Mouse (Mus musculus) liver, postnatal 0 days (tissue): ENCODE data around the gene Inpp5b. TPM values are rescaled to one million over a fixed set of nuclear protein-coding genes. Genes with fewer than 3 reads are reported as not detected.

ENCODE experiments used
- ATAC-seq: fragments of 200-750 bp; cut with Nextera tagmentation; 2 replicates; pipeline ENCODE4 v1.8.0; 2017; ENCODE audit warnings: mild to moderate bottlenecking, moderate library complexity
- DNase-seq: peaks from one replicate; pipeline ENCODE4 v3.0.0-alpha.2; 2016
- H3K27ac ChIP-seq: fragments of 300-500 bp; sonication (generic); 2 replicates; pipeline ENCODE4 v1.5.1; 2014; ENCODE audit warnings: antibody characterized with exemption, moderate library complexity, mild to moderate bottlenecking, low read depth
- H3K27me3 ChIP-seq: fragments of 300-500 bp; sonication (generic); 2 replicates; pipeline ENCODE4 v1.6.1; 2014; ENCODE audit warnings: low read length, control low read depth, mixed read lengths; ENCODE audit not compliant: insufficient read depth
- H3K36me3 ChIP-seq: fragments of 300-500 bp; sonication (generic); replicated peaks from 2 replicates; pipeline ENCODE4 v1.6.1; 2014; ENCODE audit warnings: mild to moderate bottlenecking, control low read depth, low read length, moderate library complexity, mixed read lengths; ENCODE audit not compliant: insufficient read depth
- H3K4me1 ChIP-seq: fragments of 300-500 bp; sonication (generic); 2 replicates; pipeline ENCODE4 v1.6.1; 2014; ENCODE audit warnings: antibody characterized with exemption, mild to moderate bottlenecking, control low read depth; ENCODE audit not compliant: insufficient read depth
- H3K4me2 ChIP-seq: fragments of 300-500 bp; sonication (generic); 2 replicates; pipeline ENCODE4 v1.6.1; 2014; ENCODE audit warnings: low read depth, mild to moderate bottlenecking, low read length, moderate library complexity, mixed read lengths
- H3K4me3 ChIP-seq: fragments of 300-500 bp; sonication (generic); 2 replicates; pipeline ENCODE4 v1.5.1; 2014; ENCODE audit warnings: low read depth, low read length
- H3K9ac ChIP-seq: fragments of 300-500 bp; sonication (generic); replicated peaks from 2 replicates; pipeline ENCODE4 v1.6.1; 2014; ENCODE audit warnings: mild to moderate bottlenecking, moderate library complexity
- H3K9me3 ChIP-seq: fragments of 300-500 bp; sonication (generic); 2 replicates; pipeline ENCODE4 v1.6.1; 2016; ENCODE audit warnings: mild to moderate bottlenecking, control low read depth, low read length, mixed read lengths
- CTCF ChIP-seq: sonication (generic); IDR thresholded peaks from 2 replicates; pipeline ENCODE4 v1.5.1; 2016; ENCODE audit warnings: antibody characterized with exemption, low read depth
- EP300 ChIP-seq: IDR thresholded peaks from 2 replicates; pipeline ENCODE4 v1.6.1; 2016; ENCODE audit warnings: antibody characterized with exemption, low read depth, mild to moderate bottlenecking
- WGBS: fragments of 180-500 bp; shearing (Covaris S2); extraction: QIAGEN DNeasy Blood & Tissue Kit; methylation state at CpG from one replicate; pipeline ENCODE4 v1.1.7; 2014; ENCODE audit not compliant: insufficient replicate concordance; 5-methylcytosine and 5-hydroxymethylcytosine counted together
- polyA plus RNA-seq: library from polyadenylated mRNA; unstranded; fragments of >200 nt; fragmentation: Nextera tagmentation; extraction: Ambion mirVana; gene quantifications from 2 replicates; pipeline ENCODE4 v1.2.1, GENCODE M21; 2015

Gene Inpp5b
- polyA plus RNA-seq, 1 experiment from 2014 or later = 19.5 TPM

DNA sequence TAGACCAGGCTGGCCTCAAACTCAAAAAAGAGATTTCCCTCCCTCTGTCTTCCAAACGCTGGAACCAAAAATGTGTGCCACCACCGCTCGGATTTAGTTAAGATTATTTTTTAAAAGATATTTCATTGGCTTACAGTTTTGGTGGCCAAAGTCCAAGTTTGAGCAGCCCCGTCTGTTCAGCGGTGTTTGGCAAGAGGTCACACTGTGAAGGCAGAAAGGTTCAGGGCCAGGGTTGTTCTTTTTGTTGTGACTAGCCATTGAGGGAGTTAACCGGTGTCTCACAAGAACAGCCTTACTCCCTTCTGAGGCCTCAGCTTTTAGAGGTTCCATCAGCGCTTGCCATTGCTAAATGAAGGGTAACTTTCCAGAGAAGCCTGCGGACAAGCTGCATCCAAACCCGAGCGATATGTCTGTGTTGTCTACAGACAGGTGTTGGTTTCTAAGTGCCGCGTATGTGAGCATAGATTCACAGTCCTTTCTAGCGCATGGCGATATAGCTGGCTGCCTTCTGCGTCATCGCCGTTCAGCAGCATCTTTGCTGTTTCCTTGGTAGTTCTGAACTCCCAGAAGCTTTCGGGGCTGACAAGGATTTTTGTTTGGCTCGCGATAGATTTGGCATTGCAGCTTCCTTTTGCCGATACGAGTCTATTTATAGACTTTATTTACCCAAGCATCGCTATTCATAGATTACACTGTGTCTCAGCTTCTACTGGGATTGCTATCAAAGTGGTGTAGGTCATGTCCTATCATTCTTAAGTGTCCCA, 24.3 kb downstream of the Inpp5b start:
- ATAC-seq = peak; percentile 28; the same call in 1 of the 2 replicates
- 47% methylated on average over 23 of the region's 23 CpGs for WGBS
- H3K9ac ChIP-seq = no peak overlapping the region
- peak overlapping the region; percentile 57 for H3K27ac ChIP-seq
- H3K36me3 ChIP-seq = no peaks in the 10 kb centered on the region
- H3K4me3 ChIP-seq = no peak overlapping the region
- peak overlapping the region; percentile 53 for H3K4me2 ChIP-seq
- H3K4me1 ChIP-seq = peaks cover 42% of the 10 kb centered on the region
- DNase-seq = no peak
- H3K9me3 ChIP-seq = no peaks in the 10 kb centered on the region
- H3K27me3 ChIP-seq = no peaks in the 10 kb centered on the region
- no peak for TF ChIP-seq EP300
- no peak for TF ChIP-seq CTCF

DNA sequence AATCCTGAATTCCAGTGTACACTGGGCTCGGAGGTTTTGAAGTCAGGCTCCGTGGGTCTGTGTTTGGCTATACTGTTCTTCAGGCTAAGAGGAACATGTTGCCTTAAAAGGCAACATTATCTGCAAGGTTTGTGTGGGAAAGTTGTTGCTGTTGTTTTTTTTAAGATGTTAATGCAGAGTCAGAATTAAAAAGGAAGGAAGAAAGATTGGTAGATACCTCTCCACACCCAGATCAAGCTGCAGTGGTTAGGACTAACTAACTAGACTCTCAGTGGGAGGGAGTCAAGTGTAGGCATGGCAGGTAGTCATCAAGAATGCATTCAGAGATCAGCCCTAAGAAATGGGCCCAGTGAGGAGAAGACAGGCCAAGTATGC, 24.9 kb downstream of the Inpp5b start:
- 23% methylated on average over 2 of the region's 2 CpGs for WGBS
- Histone ChIP-seq H3K9me3 (no peaks in the 10 kb centered on the region), H3K36me3 (no peaks in the 10 kb centered on the region), H3K27ac (peak overlapping the region; percentile 57; the same call in 1 of the 2 replicates), H3K4me3 (no peak overlapping the region), H3K4me2 (peak overlapping the region; percentile 53), H3K4me1 (peaks cover 42% of the 10 kb centered on the region), H3K9ac (peak overlapping the region; percentile 11; the same call in 1 of the 2 replicates), H3K27me3 (no peaks in the 10 kb centered on the region)
- ATAC-seq (no peak), DNase-seq (no peak)
- TF ChIP-seq CTCF (no peak), EP300 (no peak)

DNA sequence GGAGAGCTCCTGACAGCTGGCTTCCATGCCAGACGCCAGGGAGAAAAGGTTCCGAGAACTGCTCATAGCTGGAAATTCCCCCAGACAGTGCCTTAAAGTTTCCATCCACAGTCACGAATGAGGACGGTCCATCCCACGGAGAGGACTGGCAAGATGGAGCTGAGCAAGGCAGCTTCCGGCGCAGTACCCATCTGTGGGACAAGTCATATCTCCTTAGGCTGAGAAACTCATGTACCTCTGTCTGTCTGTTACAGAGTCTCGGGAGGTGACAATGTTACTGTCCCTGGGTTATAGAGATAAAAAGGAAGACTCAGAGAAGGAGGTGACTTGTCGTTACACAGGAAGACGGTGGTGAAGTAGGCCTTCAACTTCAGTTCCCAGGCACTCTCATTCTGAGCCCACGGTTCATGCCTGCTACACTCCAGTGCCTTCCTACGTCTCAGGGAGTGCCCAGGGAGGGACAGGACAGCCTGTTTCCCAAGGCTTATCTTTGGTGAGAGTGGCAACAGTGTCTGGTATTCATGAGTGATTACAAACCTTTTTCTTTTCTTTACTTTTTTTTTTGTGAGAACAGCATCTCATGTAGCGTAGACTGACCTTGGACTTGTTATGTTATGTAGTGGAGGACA, 27.4 kb downstream of the Inpp5b start:
- Histone ChIP-seq H3K27me3 (no peaks in the 10 kb centered on the region), H3K27ac (peak overlapping the region; percentile 66), H3K4me2 (peak overlapping the region; percentile 44), H3K9ac (peak overlapping the region; percentile 46; the same call in 1 of the 2 replicates), H3K36me3 (no peaks in the 10 kb centered on the region), H3K9me3 (no peaks in the 10 kb centered on the region), H3K4me1 (peaks cover 65% of the 10 kb centered on the region), H3K4me3 (no peak overlapping the region)
- TF ChIP-seq EP300 (0 out of 2 replicates have a peak, but pooled peaks have one; percentile 49), CTCF (no peak)
- DNase-seq (peak; percentile 20), ATAC-seq (peak; percentile 53)
- WGBS = 52% methylated on average over 13 of the region's 13 CpGs

DNA sequence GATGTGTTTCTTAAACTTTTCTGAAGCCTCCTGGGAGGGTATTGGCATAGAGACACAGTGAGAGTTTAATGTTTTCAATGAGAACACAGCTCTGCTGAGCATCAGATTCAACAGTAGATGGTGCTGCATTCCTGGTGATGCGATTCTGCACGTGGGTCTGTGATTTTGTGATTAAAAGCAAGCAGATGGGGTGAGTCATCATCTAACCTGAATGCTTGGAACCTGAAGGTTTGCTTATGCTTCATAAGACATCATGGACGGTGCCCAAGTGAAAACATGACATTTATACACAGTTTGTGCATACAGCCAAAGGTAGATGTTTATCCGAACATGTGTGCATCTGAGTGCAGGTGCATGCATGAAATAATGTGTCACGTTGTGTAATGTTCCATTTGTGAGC, 29.0 kb downstream of the Inpp5b start:
- Histone ChIP-seq H3K4me2 (no peak overlapping the region), H3K9me3 (no peaks in the 10 kb centered on the region), H3K27ac (no peak overlapping the region), H3K4me3 (no peak overlapping the region), H3K4me1 (peaks cover 67% of the 10 kb centered on the region), H3K9ac (no peak overlapping the region), H3K36me3 (no peaks in the 10 kb centered on the region), H3K27me3 (no peaks in the 10 kb centered on the region)
- DNase-seq (no peak), ATAC-seq (no peak)
- no peak for TF ChIP-seq EP300
- TF ChIP-seq CTCF = peak; percentile 34; the same call in 1 of the 2 replicates
- 69% methylated on average over 5 of the region's 5 CpGs for WGBS

DNA sequence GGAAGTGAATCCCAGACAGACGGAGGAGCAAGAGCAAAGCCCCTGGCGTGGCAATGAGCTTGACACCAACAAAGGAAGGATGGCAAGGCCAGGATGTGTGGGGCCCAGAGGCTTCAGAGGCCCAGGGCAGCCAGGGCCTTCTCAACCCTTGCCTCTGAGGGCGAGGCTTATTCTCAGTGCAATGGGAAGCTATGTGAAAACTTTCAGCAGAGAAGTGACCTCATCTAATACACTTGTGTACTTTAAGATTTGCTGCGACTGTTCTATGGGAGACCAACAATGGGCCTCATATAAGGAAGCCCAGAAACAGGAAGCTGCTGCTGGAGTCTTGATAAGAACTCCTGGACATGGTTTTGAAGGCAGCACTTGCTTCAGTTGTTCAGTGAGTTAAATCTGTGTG, 30.5 kb downstream of the Inpp5b start:
- peak; percentile 59 for TF ChIP-seq EP300
- no peak for TF ChIP-seq CTCF
- H3K9me3 ChIP-seq = no peaks in the 10 kb centered on the region
- peaks cover 1% of the 10 kb centered on the region; the same call in 1 of the 2 replicates for H3K36me3 ChIP-seq
- peak; percentile 20 for DNase-seq
- peak overlapping the region; percentile 74 for H3K27ac ChIP-seq
- H3K4me2 ChIP-seq = no peak overlapping the region
- H3K27me3 ChIP-seq = no peaks in the 10 kb centered on the region
- H3K4me1 ChIP-seq = peaks cover 52% of the 10 kb centered on the region
- no peak overlapping the region for H3K9ac ChIP-seq
- no peak overlapping the region for H3K4me3 ChIP-seq
- 25% methylated on average over 4 of the region's 4 CpGs for WGBS
- ATAC-seq = peak; percentile 26; the same call in 1 of the 2 replicates

DNA sequence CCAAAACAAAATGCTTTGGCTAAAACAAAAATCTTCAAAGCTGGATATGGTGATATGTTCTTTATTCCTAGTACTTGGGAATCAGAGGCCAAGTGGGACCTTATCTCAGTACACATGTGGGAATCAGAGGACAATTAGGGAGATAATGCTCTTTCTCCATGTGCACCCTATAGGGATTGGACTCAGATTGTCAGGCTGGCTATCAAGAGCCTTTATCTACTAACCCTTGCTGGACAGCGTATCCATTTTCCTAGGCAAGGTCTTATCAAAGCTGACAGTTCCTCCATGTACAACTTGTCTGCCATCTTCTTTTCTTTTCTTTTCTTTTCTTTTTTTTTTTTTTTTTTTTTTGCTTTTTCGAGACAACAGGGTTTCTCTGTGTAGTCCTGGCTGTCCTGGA, 31.8 kb downstream of the Inpp5b start:
- H3K9me3 ChIP-seq = no peaks in the 10 kb centered on the region
- no peak; the same call in 1 of the 2 replicates for TF ChIP-seq EP300
- TF ChIP-seq CTCF = no peak
- ATAC-seq (no peak), DNase-seq (no peak)
- H3K4me2 ChIP-seq = no peak overlapping the region
- H3K27ac ChIP-seq = peak overlapping the region; percentile 89
- H3K36me3 ChIP-seq = peaks cover 9% of the 10 kb centered on the region
- peaks cover 44% of the 10 kb centered on the region for H3K4me1 ChIP-seq
- 53% methylated on average over 2 of the region's 2 CpGs for WGBS
- no peak overlapping the region for H3K9ac ChIP-seq
- no peak overlapping the region for H3K4me3 ChIP-seq
- H3K27me3 ChIP-seq = no peaks in the 10 kb centered on the region
